Mouse (Mus musculus): ENCODE measurements around the gene Inf2. TPM values are rescaled to one million over a fixed set of nuclear protein-coding genes. Genes with fewer than 3 reads are reported as not detected.

Gene Inf2
- polyA plus RNA-seq, 1 experiment: 11.0 TPM

- Histone ChIP-seq H3K4me3 (ENCODE audit: low read depth, low read length) (no peak overlapping the region), H3K27me3 (ENCODE audit: control insufficient read depth, insufficient read depth, low read length) (no peaks in the 10 kb centered on the region), H3K36me3 (ENCODE audit: control insufficient read depth, insufficient read depth, low read length) (0 out of 2 replicates have a peak, but pooled peaks cover 2% of the 10 kb centered on the region), H3K27ac (ENCODE audit: insufficient read depth, low read depth, low read length) (no peak overlapping the region), H3K4me1 (ENCODE audit: control insufficient read depth, insufficient read depth, insufficient read length, low read length) (no peaks in the 10 kb centered on the region)
- 73% methylated on average over 20 of the region's 20 CpGs for WGBS
- no peak for TF ChIP-seq POLR2A (IDR thresholded peaks at IDR 0.05; ENCODE audit: low read depth, low read length)
- TF ChIP-seq CTCF (IDR thresholded peaks at IDR 0.05; ENCODE audit: extremely low read depth, insufficient read length, insufficient replicate concordance, low read depth, low read length): no peak
Observed at GRCm38 (mm10) chr12:112604709-112605649, 16.4 kb downstream of the Inf2 start.

DNA sequence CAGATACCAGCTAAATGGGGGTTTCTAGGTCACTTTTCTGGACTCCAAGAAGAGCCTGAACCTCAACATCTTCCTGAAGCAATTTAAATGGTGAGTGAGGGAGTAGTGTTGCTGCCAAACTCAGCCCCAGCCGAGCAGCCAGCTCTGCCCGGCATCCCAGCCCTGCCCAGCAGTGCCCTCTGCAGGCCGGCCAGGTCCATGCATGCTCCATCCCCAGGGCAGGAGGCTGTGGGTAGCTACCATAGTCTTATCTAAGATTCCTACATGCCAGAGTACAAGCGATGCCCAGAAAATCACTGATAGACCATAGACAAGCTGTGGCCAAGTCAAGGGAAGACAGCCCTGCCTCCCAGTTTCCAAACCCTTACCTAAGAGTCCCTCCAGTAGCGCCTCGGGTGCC, 17.2 kb downstream of the Inf2 start:
- WGBS: 38% methylated on average over 6 of the region's 6 CpGs
- no peaks in the 10 kb centered on the region for H3K27me3 ChIP-seq (ENCODE audit: control insufficient read depth, insufficient read depth, low read length)
- H3K4me1 ChIP-seq (ENCODE audit: control insufficient read depth, insufficient read depth, insufficient read length, low read length): no peaks in the 10 kb centered on the region
- no peak overlapping the region for H3K27ac ChIP-seq (ENCODE audit: insufficient read depth, low read depth, low read length)
- H3K36me3 ChIP-seq (ENCODE audit: control insufficient read depth, insufficient read depth, low read length): 0 out of 2 replicates have a peak, but pooled peaks cover 2% of the 10 kb centered on the region
- peak; percentile 96 for TF ChIP-seq CTCF (IDR thresholded peaks at IDR 0.05; ENCODE audit: extremely low read depth, insufficient read length, insufficient replicate concordance, low read depth, low read length)
- TF ChIP-seq POLR2A (IDR thresholded peaks at IDR 0.05; ENCODE audit: low read depth, low read length): no peak
- no peak overlapping the region for H3K4me3 ChIP-seq (ENCODE audit: low read depth, low read length)

DNA sequence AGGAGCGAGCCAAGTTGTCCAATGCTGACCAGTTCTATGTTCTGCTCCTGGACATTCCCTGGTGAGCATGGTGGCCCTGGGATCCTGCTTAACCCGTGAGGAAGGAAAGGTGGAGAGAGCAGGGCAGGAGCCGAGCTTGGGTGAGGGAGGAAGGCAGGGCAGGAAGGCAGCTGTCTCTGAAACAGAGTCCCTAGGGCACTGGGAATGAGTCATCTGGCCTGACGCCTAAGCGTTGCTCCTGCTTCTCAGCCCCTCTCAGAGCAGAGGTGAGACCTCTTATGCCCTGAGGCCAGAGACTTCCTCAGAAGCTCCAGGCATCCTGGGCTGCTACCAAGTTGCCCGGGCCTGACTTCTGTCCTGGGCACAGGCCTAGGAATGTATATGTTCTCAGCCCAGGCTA, 18.4 kb downstream of the Inf2 start:
- Histone ChIP-seq H3K36me3 (ENCODE audit: control insufficient read depth, insufficient read depth, low read length) (0 out of 2 replicates have a peak, but pooled peaks cover 2% of the 10 kb centered on the region), H3K4me1 (ENCODE audit: control insufficient read depth, insufficient read depth, insufficient read length, low read length) (no peaks in the 10 kb centered on the region), H3K27ac (ENCODE audit: insufficient read depth, low read depth, low read length) (no peak overlapping the region), H3K27me3 (ENCODE audit: control insufficient read depth, insufficient read depth, low read length) (no peaks in the 10 kb centered on the region), H3K4me3 (ENCODE audit: low read depth, low read length) (no peak overlapping the region)
- TF ChIP-seq POLR2A (IDR thresholded peaks at IDR 0.05; ENCODE audit: low read depth, low read length): no peak
- no peak for TF ChIP-seq CTCF (IDR thresholded peaks at IDR 0.05; ENCODE audit: extremely low read depth, insufficient read length, insufficient replicate concordance, low read depth, low read length)
- WGBS: 72% methylated on average over 6 of the region's 6 CpGs

GRCm38 (mm10) chr12:112609031-112609430, 20.4 kb downstream of the Inf2 start:
- peaks cover 7% of the 10 kb centered on the region; the same call in 1 of the 2 replicates for H3K4me1 ChIP-seq (ENCODE audit: control insufficient read depth, insufficient read depth, insufficient read length, low read length)
- 82% methylated on average over 10 of the region's 10 CpGs for WGBS
- 0 out of 2 replicates have a peak, but pooled peaks cover 2% of the 10 kb centered on the region for H3K36me3 ChIP-seq (ENCODE audit: control insufficient read depth, insufficient read depth, low read length)
- H3K27ac ChIP-seq (ENCODE audit: insufficient read depth, low read depth, low read length): no peak overlapping the region
- no peak overlapping the region for H3K4me3 ChIP-seq (ENCODE audit: low read depth, low read length)
- no peak for TF ChIP-seq CTCF (IDR thresholded peaks at IDR 0.05; ENCODE audit: extremely low read depth, insufficient read length, insufficient replicate concordance, low read depth, low read length)
- TF ChIP-seq POLR2A (IDR thresholded peaks at IDR 0.05; ENCODE audit: low read depth, low read length): no peak
- no peaks in the 10 kb centered on the region for H3K27me3 ChIP-seq (ENCODE audit: control insufficient read depth, insufficient read depth, low read length)

GRCm38 (mm10) chr12:112616668-112617067, 28.1 kb downstream of the Inf2 start:
- Histone ChIP-seq H3K36me3 (ENCODE audit: control insufficient read depth, insufficient read depth, low read length) (no peaks in the 10 kb centered on the region), H3K4me1 (ENCODE audit: control insufficient read depth, insufficient read depth, insufficient read length, low read length) (peaks cover 19% of the 10 kb centered on the region), H3K27me3 (ENCODE audit: control insufficient read depth, insufficient read depth, low read length) (peaks cover 12% of the 10 kb centered on the region; the same call in 1 of the 2 replicates), H3K27ac (ENCODE audit: insufficient read depth, low read depth, low read length) (peak overlapping the region; percentile 66; the same call in 1 of the 2 replicates), H3K4me3 (ENCODE audit: low read depth, low read length) (no peak overlapping the region)
- TF ChIP-seq POLR2A (IDR thresholded peaks at IDR 0.05; ENCODE audit: low read depth, low read length) (no peak), CTCF (IDR thresholded peaks at IDR 0.05; ENCODE audit: extremely low read depth, insufficient read length, insufficient replicate concordance, low read depth, low read length) (no peak)
- WGBS: 43% methylated on average over 9 of the region's 9 CpGs

GRCm38 (mm10) chr12:112617184-112617583, 28.6 kb downstream of the Inf2 start:
- Histone ChIP-seq H3K4me1 (ENCODE audit: control insufficient read depth, insufficient read depth, insufficient read length, low read length) (peaks cover 19% of the 10 kb centered on the region), H3K27ac (ENCODE audit: insufficient read depth, low read depth, low read length) (peak overlapping the region; percentile 66), H3K36me3 (ENCODE audit: control insufficient read depth, insufficient read depth, low read length) (no peaks in the 10 kb centered on the region), H3K27me3 (ENCODE audit: control insufficient read depth, insufficient read depth, low read length) (peaks cover 12% of the 10 kb centered on the region; the same call in 1 of the 2 replicates), H3K4me3 (ENCODE audit: low read depth, low read length) (no peak overlapping the region)
- 77% methylated on average over 11 of the region's 11 CpGs for WGBS
- TF ChIP-seq CTCF (IDR thresholded peaks at IDR 0.05; ENCODE audit: extremely low read depth, insufficient read length, insufficient replicate concordance, low read depth, low read length): no peak
- TF ChIP-seq POLR2A (IDR thresholded peaks at IDR 0.05; ENCODE audit: low read depth, low read length): no peak

DNA sequence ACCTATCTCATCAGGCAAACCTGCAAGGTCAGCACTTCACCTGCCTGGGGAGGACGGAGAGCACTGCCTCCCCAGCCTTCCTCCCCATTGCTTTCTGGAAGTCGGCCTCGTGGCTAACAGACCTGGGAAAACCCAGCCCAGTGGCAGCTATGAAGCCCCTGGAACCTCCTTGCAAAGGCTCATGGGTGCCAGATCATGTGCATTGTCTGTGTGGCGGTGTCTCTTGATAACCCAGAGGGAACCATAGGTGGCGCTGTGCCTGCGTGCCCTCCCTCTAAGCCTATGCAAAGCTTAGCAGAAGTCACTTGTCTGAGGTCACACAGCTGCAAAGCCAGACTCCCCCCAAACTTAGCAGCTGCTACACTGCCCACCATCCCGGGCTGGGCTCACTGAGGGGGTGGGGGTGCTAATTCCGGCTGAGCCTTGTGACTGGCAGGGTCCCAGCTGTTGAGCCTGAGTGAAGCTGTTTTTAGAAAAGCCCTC, 29.4 kb downstream of the Inf2 start:
- no peak overlapping the region for H3K4me3 ChIP-seq (ENCODE audit: low read depth, low read length)
- H3K27me3 ChIP-seq (ENCODE audit: control insufficient read depth, insufficient read depth, low read length): peaks cover 12% of the 10 kb centered on the region; the same call in 1 of the 2 replicates
- 31% methylated on average over 8 of the region's 8 CpGs for WGBS
- H3K36me3 ChIP-seq (ENCODE audit: control insufficient read depth, insufficient read depth, low read length): no peaks in the 10 kb centered on the region
- TF ChIP-seq CTCF (IDR thresholded peaks at IDR 0.05; ENCODE audit: extremely low read depth, insufficient read length, insufficient replicate concordance, low read depth, low read length) (peak; percentile 62; the same call in 1 of the 2 replicates), POLR2A (IDR thresholded peaks at IDR 0.05; ENCODE audit: low read depth, low read length) (peak; percentile 27; the same call in 1 of the 2 replicates)
- H3K4me1 ChIP-seq (ENCODE audit: control insufficient read depth, insufficient read depth, insufficient read length, low read length): peaks cover 19% of the 10 kb centered on the region
- peak overlapping the region; percentile 36 for H3K27ac ChIP-seq (ENCODE audit: insufficient read depth, low read depth, low read length)

Data from small intestine, adult 2 months (tissue).